Mouse (Mus musculus) midbrain, embryonic 10.5 days (tissue): ENCODE data around the gene Rassf3. TPM values are rescaled to one million over a fixed set of nuclear protein-coding genes. Genes with fewer than 3 reads are reported as not detected.

Experiments used
- DNase-seq: peaks from one replicate; pipeline ENCODE4 v3.0.0-alpha.2; 2017; ENCODE audit warnings: low spot score
- H3K27ac ChIP-seq: fragments of 300-500 bp; sonication (generic); replicated peaks from 2 replicates; pipeline ENCODE4 v1.5.1; 2016; ENCODE audit warnings: mild to moderate bottlenecking
- H3K27me3 ChIP-seq: fragments of 300-500 bp; sonication (generic); 2 replicates; pipeline ENCODE4 v1.6.1; 2016; ENCODE audit warnings: low read depth, mild to moderate bottlenecking; ENCODE audit not compliant: poor library complexity, severe bottlenecking
- H3K36me3 ChIP-seq: fragments of 300-500 bp; sonication (generic); 2 replicates; pipeline ENCODE4 v1.6.1; 2016; ENCODE audit warnings: mild to moderate bottlenecking, moderate library complexity
- H3K4me1 ChIP-seq: fragments of 300-500 bp; sonication (generic); 2 replicates; pipeline ENCODE4 v1.6.1; 2016
- H3K4me3 ChIP-seq: fragments of 300-500 bp; sonication (generic); 2 replicates; pipeline ENCODE4 v1.5.1; 2016; ENCODE audit warnings: mild to moderate bottlenecking, moderate library complexity
- H3K9me3 ChIP-seq: fragments of 300-500 bp; sonication (generic); replicated peaks from 2 replicates; pipeline ENCODE4 v1.6.1; 2016; ENCODE audit warnings: mild to moderate bottlenecking
- WGBS: fragments of 180-500 bp; shearing (Covaris S2); methylation state at CpG from one replicate; pipeline ENCODE4 v1.1.7; 2016; 5-methylcytosine and 5-hydroxymethylcytosine counted together
- polyA plus RNA-seq: library from polyadenylated mRNA; unstranded; fragments of >200 nt; fragmentation: Nextera tagmentation; extraction: Ambion mirVana; gene quantifications from 2 replicates; pipeline ENCODE4 v1.2.1, GENCODE M21; 2016

Gene Rassf3
- polyA plus RNA-seq, 1 experiment from 2014 or later = 7.8 TPM

DNA sequence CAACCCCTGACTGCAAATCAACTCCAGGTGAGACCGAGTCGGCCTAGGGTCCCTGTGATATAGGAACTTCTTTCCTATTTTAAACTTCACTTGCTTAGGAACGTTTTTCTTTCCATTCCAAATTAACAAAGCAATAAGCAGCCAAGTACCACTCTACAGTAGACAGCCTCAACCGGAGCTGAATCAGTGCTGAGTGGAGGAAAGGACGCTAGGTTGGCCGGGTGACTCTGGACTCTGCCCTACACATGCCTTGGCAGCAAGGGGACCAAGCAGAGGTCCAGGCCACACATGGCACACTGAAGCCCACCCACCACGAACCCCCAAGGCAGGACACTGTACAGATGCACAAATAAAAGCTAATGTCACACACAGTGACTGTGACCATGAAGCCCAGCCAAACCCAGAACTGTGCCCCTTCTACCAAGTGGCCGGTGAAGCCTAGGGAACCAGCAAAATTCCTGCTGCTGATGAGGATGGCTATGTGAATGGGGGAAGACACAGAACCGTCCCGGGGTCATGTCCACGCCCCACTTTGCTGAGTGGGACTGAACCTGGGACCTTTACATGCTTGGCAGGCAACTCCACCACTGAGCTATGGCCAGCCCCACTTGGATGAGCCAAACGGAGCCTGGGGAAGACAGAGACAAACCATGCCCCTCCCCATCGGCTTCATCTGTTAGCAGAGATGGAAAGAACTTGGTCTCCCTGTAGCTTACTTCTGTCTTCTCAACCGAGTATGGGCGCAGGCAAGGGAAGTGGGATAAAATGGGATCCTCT, 45.2 kb downstream of the Rassf3 start:
- Histone ChIP-seq H3K36me3 (no peaks in the 10 kb centered on the region), H3K9me3 (no peaks in the 10 kb centered on the region), H3K27ac (peak overlapping the region; percentile 73), H3K27me3 (no peaks in the 10 kb centered on the region; the same call in 1 of the 2 replicates), H3K4me1 (peaks cover 80% of the 10 kb centered on the region), H3K4me3 (no peak overlapping the region)
- WGBS = 80% methylated on average over 15 of the region's 15 CpGs
- DNase-seq = no peak

DNA sequence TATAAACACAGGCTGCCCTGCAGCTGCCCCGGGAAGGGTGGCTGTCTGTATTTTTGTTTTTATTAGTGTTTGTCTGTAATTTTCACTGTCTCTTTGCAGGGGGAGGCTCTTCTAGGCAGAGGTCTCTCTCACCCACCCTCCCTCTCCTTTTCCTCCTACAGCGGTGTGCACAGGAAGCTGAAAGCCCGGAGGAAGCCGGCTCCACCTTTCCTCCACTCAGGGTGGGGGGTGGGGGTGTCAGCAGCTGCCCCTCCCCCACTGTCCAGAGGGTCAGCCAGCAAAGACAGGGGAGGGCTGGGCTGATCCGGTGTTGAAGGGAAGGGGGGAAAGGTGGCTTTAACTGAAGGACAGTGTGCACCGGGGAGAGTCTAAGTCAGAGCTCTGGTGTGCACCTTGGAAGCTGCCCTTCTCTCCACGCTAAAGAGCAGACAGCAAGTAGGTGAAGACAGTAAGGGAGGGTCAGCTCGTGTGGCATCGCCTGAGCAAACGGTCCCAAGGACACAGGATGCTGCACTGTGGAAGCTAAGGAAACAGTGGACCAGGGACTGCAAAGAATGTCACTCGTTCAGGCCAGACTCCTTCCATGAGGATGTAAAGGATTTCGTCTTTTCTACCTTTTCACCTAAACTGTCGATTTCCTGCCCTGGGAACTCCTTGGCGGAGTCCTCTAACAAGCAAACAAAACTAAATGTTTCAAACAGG, 46.0 kb downstream of the Rassf3 start:
- DNase-seq = no peak
- Histone ChIP-seq H3K36me3 (no peaks in the 10 kb centered on the region), H3K4me1 (peaks cover 76% of the 10 kb centered on the region)

DNA sequence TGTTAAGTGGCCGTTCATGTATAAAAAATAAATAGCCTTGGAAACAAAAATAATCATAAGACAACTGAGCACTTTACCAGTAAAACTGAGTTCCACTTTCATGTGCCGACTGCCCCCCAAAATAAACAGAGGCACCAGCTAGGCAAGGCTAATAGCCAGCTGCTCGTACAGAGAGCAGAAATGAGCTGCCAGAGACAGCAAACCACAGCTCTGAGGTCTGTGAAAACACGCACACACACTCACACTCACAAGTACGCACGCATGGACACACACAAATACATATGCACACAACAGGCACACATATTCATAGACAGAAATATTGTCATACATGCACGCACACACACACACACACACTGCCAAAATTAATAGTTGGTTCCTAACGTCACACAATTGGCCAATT, 46.6 kb downstream of the Rassf3 start:
- Histone ChIP-seq H3K27me3 (no peaks in the 10 kb centered on the region; the same call in 1 of the 2 replicates), H3K4me1 (peaks cover 72% of the 10 kb centered on the region), H3K9me3 (no peaks in the 10 kb centered on the region), H3K36me3 (no peaks in the 10 kb centered on the region), H3K27ac (peak overlapping the region; percentile 73; the same call in 1 of the 2 replicates), H3K4me3 (no peak overlapping the region)
- DNase-seq = no peak
- WGBS = 66% methylated on average over 8 of the region's 8 CpGs

More for the DNA sequence above, 46.0 kb downstream of the Rassf3 start:
- 30% methylated on average over 14 of the region's 14 CpGs for WGBS
- Histone ChIP-seq H3K9me3 (no peaks in the 10 kb centered on the region), H3K27me3 (no peaks in the 10 kb centered on the region; the same call in 1 of the 2 replicates), H3K4me3 (no peak overlapping the region), H3K27ac (peak overlapping the region; percentile 73)

DNA sequence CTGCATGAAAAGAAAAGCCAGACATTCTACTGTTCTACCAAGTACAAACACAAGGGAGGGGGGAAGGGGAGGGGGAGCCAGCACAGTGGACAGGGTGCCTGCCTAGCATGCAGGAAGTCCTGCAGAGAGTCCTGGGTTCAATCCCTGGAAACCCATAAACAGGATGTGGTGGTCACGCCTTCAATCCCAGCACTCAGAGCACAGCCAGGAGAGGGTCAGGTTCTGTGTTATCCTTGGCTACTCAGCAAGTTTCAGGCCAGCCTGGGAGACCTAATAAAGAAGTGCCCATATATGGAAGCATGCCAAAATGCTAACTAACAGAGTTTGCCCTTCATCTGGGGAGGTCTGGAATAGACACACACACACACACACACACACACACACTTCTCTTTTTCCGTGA, 47.1 kb downstream of the Rassf3 start:
- Histone ChIP-seq H3K27me3 (no peaks in the 10 kb centered on the region; the same call in 1 of the 2 replicates), H3K36me3 (no peaks in the 10 kb centered on the region), H3K27ac (no peak overlapping the region), H3K4me1 (peaks cover 69% of the 10 kb centered on the region), H3K9me3 (no peaks in the 10 kb centered on the region), H3K4me3 (no peak overlapping the region)
- 57% methylated on average over 2 of the region's 2 CpGs for WGBS
- no peak for DNase-seq

DNA sequence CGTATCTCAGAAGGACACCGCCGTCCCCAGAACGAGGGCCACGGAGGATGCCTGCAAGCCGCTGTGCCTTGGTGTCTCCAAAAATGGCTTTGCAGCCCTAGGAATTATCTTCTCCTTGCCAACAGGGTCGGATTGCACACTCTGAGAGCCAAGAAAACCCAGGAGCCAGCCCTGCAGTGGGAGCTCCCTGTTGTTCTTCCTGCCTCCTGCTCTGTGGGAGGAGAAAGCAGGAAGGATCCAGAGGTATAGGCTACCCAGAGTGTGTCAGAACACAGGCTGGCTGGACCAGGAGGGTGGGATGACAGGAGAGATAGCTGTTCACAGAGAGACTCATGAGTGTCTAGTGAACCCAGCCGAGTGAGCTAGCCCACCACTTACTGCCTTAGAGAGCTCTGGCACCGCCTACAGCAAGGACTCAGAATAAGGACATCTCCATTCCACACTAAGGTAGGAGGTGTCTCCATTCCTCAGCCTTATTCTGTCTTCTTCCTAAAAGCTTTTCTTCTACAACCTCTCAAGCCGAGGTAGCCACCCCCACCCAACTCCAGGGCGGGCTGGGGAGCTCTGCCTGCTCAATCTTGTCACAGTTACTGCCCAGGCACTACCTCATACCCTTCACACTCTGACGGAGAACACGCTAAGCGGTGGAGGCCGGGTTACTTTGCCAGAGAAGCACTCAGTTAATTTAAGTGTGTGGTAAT, 48.0 kb downstream of the Rassf3 start:
- DNase-seq = no peak
- H3K4me1 ChIP-seq = peaks cover 74% of the 10 kb centered on the region

DNA sequence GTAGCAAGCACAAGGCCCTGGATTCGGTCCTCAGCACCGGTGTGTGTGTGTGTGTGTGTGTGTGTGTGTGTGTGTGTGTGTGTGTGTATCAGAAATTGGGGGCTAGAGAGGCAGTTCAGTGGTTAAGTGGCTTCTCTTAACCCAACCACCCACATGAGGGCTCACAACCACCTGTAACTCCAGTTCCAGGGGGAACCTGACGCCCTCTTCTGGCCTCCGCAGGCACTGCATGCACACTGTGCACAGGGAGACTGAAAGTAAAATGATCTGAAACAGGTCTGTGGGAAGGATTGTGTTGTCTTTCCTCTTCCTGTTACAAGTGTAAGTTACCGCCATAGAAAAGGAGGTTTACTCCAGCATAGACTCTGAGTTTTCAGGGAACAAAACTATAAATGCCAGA, 49.0 kb downstream of the Rassf3 start:
- H3K27ac ChIP-seq = no peak overlapping the region
- H3K4me1 ChIP-seq = peaks cover 71% of the 10 kb centered on the region
- H3K36me3 ChIP-seq = no peaks in the 10 kb centered on the region
- 45% methylated on average over 5 of the region's 5 CpGs for WGBS
- no peaks in the 10 kb centered on the region; the same call in 1 of the 2 replicates for H3K27me3 ChIP-seq
- no peaks in the 10 kb centered on the region for H3K9me3 ChIP-seq
- DNase-seq = no peak
- no peak overlapping the region for H3K4me3 ChIP-seq

More for the DNA sequence above, 48.0 kb downstream of the Rassf3 start:
- Histone ChIP-seq H3K4me3 (no peak overlapping the region), H3K27ac (peak overlapping the region; percentile 28; the same call in 1 of the 2 replicates), H3K27me3 (no peaks in the 10 kb centered on the region; the same call in 1 of the 2 replicates), H3K9me3 (no peaks in the 10 kb centered on the region), H3K36me3 (no peaks in the 10 kb centered on the region)
- 87% methylated on average over 15 of the region's 15 CpGs for WGBS

DNA sequence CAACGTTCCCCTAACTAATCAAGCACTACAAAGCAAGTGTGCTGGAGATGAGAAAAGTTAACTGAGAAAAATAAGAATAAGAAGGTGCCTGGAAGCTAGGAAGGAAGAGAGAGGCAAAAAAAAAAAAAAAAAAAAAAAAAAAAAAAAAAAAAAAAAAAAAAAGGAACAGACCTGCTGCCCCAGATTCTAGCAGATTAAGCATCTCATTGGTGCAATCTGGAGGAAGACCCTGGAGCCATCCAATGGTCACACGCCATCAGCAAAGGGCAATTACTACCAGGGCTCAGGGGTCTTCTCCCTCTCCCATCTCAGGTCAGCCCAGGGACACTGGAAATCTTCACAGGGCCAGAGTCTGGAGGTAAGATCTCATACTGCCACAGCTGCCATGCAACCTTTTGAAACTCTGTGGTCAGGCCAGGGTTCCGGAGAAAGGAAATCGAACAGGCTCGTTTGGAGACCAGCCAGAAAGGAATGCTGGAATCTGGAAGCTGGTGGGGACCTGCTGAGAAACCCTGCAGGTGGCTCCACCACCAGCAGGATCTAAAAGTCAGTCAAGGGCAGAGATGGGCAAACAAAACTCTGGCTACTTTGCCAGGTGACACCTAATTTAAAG, 49.6 kb downstream of the Rassf3 start:
- DNase-seq = no peak
- 49% methylated on average over 5 of the region's 5 CpGs for WGBS
- Histone ChIP-seq H3K27me3 (no peaks in the 10 kb centered on the region; the same call in 1 of the 2 replicates), H3K9me3 (no peaks in the 10 kb centered on the region), H3K36me3 (no peaks in the 10 kb centered on the region), H3K4me3 (no peak overlapping the region), H3K4me1 (peaks cover 68% of the 10 kb centered on the region), H3K27ac (no peak overlapping the region)

DNA sequence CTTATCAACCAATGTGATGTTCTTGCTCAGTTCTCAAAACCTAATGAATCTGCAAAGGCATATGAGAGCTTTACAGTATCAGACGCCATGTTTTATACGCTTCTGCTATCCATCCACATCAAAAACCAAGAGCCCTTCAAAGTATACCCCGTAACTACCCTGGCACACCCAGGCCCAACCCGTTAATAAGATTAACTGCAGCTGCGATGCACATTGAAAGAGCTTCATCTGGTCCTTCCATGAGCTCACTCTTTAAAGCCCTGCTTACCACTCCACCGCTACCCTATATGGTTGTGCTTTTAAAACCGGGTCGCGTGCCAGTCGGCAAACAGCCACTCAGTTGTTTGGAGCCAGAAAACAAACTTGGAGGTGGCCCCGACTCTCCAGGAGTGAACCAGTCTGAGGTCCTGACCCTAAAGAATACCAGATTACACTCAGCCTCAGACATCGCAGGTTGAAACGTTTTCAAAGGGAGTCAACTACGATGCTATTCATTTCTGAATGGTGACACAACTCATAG, 50.6 kb downstream of the Rassf3 start:
- no peaks in the 10 kb centered on the region for H3K9me3 ChIP-seq
- no peak for DNase-seq
- H3K4me1 ChIP-seq = peaks cover 63% of the 10 kb centered on the region
- no peak overlapping the region for H3K4me3 ChIP-seq
- no peak overlapping the region for H3K27ac ChIP-seq
- no peaks in the 10 kb centered on the region for H3K36me3 ChIP-seq
- WGBS = 84% methylated on average over 14 of the region's 14 CpGs
- no peaks in the 10 kb centered on the region for H3K27me3 ChIP-seq

DNA sequence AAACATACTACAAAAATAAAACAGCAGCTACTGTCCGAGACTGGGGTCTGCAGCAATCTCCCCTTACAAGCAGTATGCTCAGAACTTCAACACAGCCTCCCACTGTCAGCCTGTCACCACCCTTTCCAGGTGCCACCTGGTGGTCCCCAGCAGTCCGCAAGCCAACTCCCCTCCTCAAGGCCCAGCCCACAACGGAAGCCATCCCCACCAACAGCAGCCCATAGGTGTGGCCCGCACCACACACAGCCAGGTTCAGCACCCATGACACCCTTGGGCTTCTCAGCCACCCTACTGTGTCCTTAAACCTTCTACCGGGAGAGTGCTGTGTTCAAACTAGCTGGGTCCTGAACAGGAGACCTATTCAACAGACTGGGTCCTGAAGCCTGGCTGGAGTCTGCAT, 51.1 kb downstream of the Rassf3 start:
- Histone ChIP-seq H3K36me3 (no peaks in the 10 kb centered on the region), H3K4me3 (no peak overlapping the region), H3K27ac (no peak overlapping the region), H3K27me3 (no peaks in the 10 kb centered on the region), H3K4me1 (peaks cover 63% of the 10 kb centered on the region), H3K9me3 (no peaks in the 10 kb centered on the region)
- no peak for DNase-seq
- WGBS = 85% methylated on average over 5 of the region's 5 CpGs

DNA sequence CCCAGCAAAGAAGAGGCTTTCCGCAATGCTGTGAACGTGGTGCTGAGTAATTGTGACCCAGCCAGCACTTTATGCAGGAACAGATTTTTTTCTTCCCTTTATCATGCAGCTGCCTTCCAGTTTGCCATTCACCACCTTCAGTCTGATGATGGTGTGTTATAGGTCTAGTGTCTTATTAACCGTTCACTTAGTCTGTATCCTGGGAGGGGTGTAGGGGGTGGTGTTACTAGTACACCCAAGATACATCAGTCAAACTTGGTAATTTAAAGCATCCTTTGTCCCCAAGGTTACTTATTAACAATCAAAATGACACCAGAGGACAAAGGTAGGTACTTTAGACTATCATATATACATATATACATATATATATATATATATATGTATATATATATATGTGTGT, 51.7 kb downstream of the Rassf3 start:
- DNase-seq = no peak
- Histone ChIP-seq H3K27me3 (no peaks in the 10 kb centered on the region), H3K36me3 (no peaks in the 10 kb centered on the region), H3K4me1 (peaks cover 63% of the 10 kb centered on the region), H3K9me3 (no peaks in the 10 kb centered on the region), H3K27ac (no peak overlapping the region), H3K4me3 (no peak overlapping the region)
- 92% methylated on average over 3 of the region's 3 CpGs for WGBS

DNA sequence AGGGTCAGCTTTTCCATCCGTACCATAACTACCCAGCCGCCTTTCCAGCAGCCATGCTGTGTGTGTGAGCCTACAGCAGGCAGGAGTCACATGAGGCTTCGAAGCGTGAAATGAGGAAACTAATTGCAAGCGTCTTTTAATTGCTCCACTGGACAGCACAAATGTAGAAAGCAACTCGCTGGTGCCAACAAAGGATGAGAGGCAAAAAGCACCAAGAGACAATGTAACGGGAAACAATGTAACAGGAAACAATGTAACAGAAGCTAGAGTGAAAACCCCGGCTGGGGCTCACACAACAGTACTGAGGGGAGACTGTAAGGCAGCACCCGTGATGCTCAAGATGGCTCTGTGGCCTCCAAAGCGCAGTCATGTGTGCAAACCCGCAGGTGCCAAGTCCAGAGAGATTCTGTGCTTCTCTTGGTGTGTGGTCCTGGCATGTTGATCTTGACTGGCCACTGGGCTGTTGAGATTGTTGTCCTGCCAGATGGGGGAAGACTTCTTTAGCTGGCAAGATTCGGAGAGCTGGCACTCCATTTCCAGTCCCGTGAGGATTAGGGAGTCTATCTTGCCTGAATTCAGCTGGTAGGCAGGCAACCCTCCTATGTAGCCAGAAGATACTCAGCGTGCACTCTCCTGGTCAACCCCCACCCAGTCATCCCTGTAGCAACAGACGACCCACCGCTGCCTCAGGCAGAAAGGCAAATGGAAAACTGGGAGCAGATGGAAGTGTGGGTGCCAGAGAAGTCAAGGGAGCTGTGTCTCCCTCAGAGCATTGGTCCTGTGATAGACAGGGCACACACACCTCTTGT, 52.4 kb downstream of the Rassf3 start:
- no peaks in the 10 kb centered on the region for H3K27me3 ChIP-seq
- WGBS = 49% methylated on average over 16 of the region's 16 CpGs
- no peak overlapping the region for H3K4me3 ChIP-seq
- H3K27ac ChIP-seq = peak overlapping the region; percentile 58
- DNase-seq = no peak
- H3K36me3 ChIP-seq = no peaks in the 10 kb centered on the region
- peaks cover 64% of the 10 kb centered on the region for H3K4me1 ChIP-seq
- H3K9me3 ChIP-seq = no peaks in the 10 kb centered on the region
